Mouse (Mus musculus) intestine, postnatal 0 days (tissue): ENCODE data around the gene Traf3ip2. TPM values are rescaled to one million over a fixed set of nuclear protein-coding genes. Genes with fewer than 3 reads are reported as not detected.

Experiments
- ATAC-seq: fragments of 200-750 bp; cut with Nextera tagmentation; 2 replicates; pipeline ENCODE4 v1.8.0; 2017; ENCODE audit warnings: mild to moderate bottlenecking, moderate TSS enrichment, moderate library complexity
- H3K27ac ChIP-seq: fragments of 300-500 bp; sonication (generic); 2 replicates; pipeline ENCODE4 v1.5.1; 2014; ENCODE audit warnings: mild to moderate bottlenecking, low read depth, low read length, moderate library complexity
- H3K27me3 ChIP-seq: fragments of 300-500 bp; sonication (generic); replicated peaks from 2 replicates; pipeline ENCODE4 v1.6.1; 2014; ENCODE audit warnings: low read length, mixed read lengths; ENCODE audit not compliant: control insufficient read depth, insufficient read depth
- H3K36me3 ChIP-seq: fragments of 300-500 bp; sonication (generic); 2 replicates; pipeline ENCODE4 v1.6.1; 2014; ENCODE audit warnings: mild to moderate bottlenecking, moderate library complexity; ENCODE audit not compliant: control insufficient read depth, insufficient read depth
- H3K4me1 ChIP-seq: fragments of 300-500 bp; sonication (generic); replicated peaks from 2 replicates; pipeline ENCODE4 v1.6.1; 2014; ENCODE audit warnings: antibody characterized with exemption, low read length, mixed read lengths; ENCODE audit not compliant: control insufficient read depth, insufficient read depth
- H3K4me2 ChIP-seq: fragments of 300-500 bp; sonication (generic); replicated peaks from 2 replicates; pipeline ENCODE4 v1.6.1; 2014; ENCODE audit warnings: low read depth, mild to moderate bottlenecking, moderate library complexity
- H3K4me3 ChIP-seq: fragments of 300-500 bp; sonication (generic); 2 replicates; pipeline ENCODE4 v1.5.1; 2014; ENCODE audit warnings: low read depth, low read length
- H3K9ac ChIP-seq: fragments of 300-500 bp; sonication (generic); 2 replicates; pipeline ENCODE4 v1.6.1; 2014; ENCODE audit warnings: mild to moderate bottlenecking, low read depth, low read length
- H3K9me3 ChIP-seq: fragments of 300-500 bp; sonication (generic); 2 replicates; pipeline ENCODE4 v1.6.1; 2016; ENCODE audit warnings: mixed run types; ENCODE audit not compliant: control insufficient read depth
- CTCF ChIP-seq: sonication (generic); IDR thresholded peaks from 2 replicates; pipeline ENCODE4 v1.5.1; 2016; ENCODE audit warnings: low read depth, mild to moderate bottlenecking, control low read depth, antibody characterized with exemption, moderate library complexity
- WGBS: fragments of 180-500 bp; shearing (Covaris S2); extraction: QIAGEN DNeasy Blood & Tissue Kit; methylation state at CpG from one replicate; pipeline ENCODE4 v1.1.7; 2014; 5-methylcytosine and 5-hydroxymethylcytosine counted together
- polyA plus RNA-seq: library from polyadenylated mRNA; unstranded; fragments of >200 nt; fragmentation: Nextera tagmentation; extraction: Ambion mirVana; gene quantifications from 2 replicates; pipeline ENCODE4 v1.2.1, GENCODE M21; 2015

Gene Traf3ip2
- polyA plus RNA-seq, 1 experiment from 2014 or later = 25.3 TPM

GRCm38 (mm10) chr10:39616626-39617025, 3.9 kb downstream of the Traf3ip2 start:
- Histone ChIP-seq H3K27me3 (no peaks in the 10 kb centered on the region), H3K4me1 (peaks cover 25% of the 10 kb centered on the region), H3K27ac (peak overlapping the region; percentile 65), H3K9me3 (no peaks in the 10 kb centered on the region), H3K36me3 (peaks cover 25% of the 10 kb centered on the region; the same call in 1 of the 2 replicates), H3K4me3 (no peak overlapping the region), H3K9ac (no peak overlapping the region), H3K4me2 (peak overlapping the region; percentile 21; the same call in 1 of the 2 replicates)
- no peak for TF ChIP-seq CTCF
- ATAC-seq = no peak
- 75% methylated on average over 8 of the region's 8 CpGs for WGBS

- Histone ChIP-seq H3K4me1 (peaks cover 25% of the 10 kb centered on the region), H3K36me3 (peaks cover 34% of the 10 kb centered on the region; the same call in 1 of the 2 replicates), H3K4me2 (no peak overlapping the region), H3K4me3 (no peak overlapping the region), H3K27me3 (no peaks in the 10 kb centered on the region), H3K9me3 (no peaks in the 10 kb centered on the region), H3K9ac (no peak overlapping the region), H3K27ac (no peak overlapping the region)
- ATAC-seq = no peak
- WGBS = 65% methylated on average over 10 of the region's 10 CpGs
- no peak for TF ChIP-seq CTCF
Measured at GRCm38 (mm10) chr10:39618431-39618830, 5.7 kb downstream of the Traf3ip2 start.

GRCm38 (mm10) chr10:39620626-39621025, 7.9 kb downstream of the Traf3ip2 start:
- no peak overlapping the region for H3K27ac ChIP-seq
- H3K9me3 ChIP-seq = no peaks in the 10 kb centered on the region
- peaks cover 21% of the 10 kb centered on the region for H3K4me1 ChIP-seq
- no peak for ATAC-seq
- no peak overlapping the region for H3K4me3 ChIP-seq
- 71% methylated on average over 5 of the region's 5 CpGs for WGBS
- no peak overlapping the region for H3K4me2 ChIP-seq
- TF ChIP-seq CTCF = no peak
- H3K9ac ChIP-seq = no peak overlapping the region
- H3K27me3 ChIP-seq = no peaks in the 10 kb centered on the region
- peaks cover 39% of the 10 kb centered on the region; the same call in 1 of the 2 replicates for H3K36me3 ChIP-seq

GRCm38 (mm10) chr10:39623806-39624205, 11.1 kb downstream of the Traf3ip2 start:
- no peaks in the 10 kb centered on the region for H3K27me3 ChIP-seq
- H3K9ac ChIP-seq = no peak overlapping the region
- H3K4me2 ChIP-seq = no peak overlapping the region
- peaks cover 10% of the 10 kb centered on the region; the same call in 1 of the 2 replicates for H3K4me1 ChIP-seq
- ATAC-seq = no peak
- TF ChIP-seq CTCF = no peak
- peaks cover 59% of the 10 kb centered on the region for H3K36me3 ChIP-seq
- no peak overlapping the region for H3K27ac ChIP-seq
- no peaks in the 10 kb centered on the region for H3K9me3 ChIP-seq
- no peak overlapping the region for H3K4me3 ChIP-seq
- WGBS = 65% methylated on average over 6 of the region's 6 CpGs

GRCm38 (mm10) chr10:39624837-39625625, 12.3 kb downstream of the Traf3ip2 start:
- Histone ChIP-seq H3K27ac (peak overlapping the region; percentile 50; the same call in 1 of the 2 replicates), H3K4me2 (peak overlapping the region; percentile 31; the same call in 1 of the 2 replicates), H3K4me1 (peaks cover 10% of the 10 kb centered on the region; the same call in 1 of the 2 replicates), H3K27me3 (no peaks in the 10 kb centered on the region), H3K9ac (no peak overlapping the region), H3K36me3 (peaks cover 55% of the 10 kb centered on the region), H3K4me3 (no peak overlapping the region), H3K9me3 (no peaks in the 10 kb centered on the region)
- TF ChIP-seq CTCF = peak; percentile 33
- 0 out of 2 replicates have a peak, but pooled peaks have one; percentile 15 for ATAC-seq
- 25% methylated on average over 12 of the region's 12 CpGs for WGBS

- H3K4me1 ChIP-seq = peaks cover 11% of the 10 kb centered on the region; the same call in 1 of the 2 replicates
- H3K4me2 ChIP-seq = no peak overlapping the region
- TF ChIP-seq CTCF = no peak
Measured at GRCm38 (mm10) chr10:39625626-39626260, 13.0 kb downstream of the Traf3ip2 start.

More at GRCm38 (mm10) chr10:39625626-39626260, 13.0 kb downstream of the Traf3ip2 start:
- Histone ChIP-seq H3K27ac (peak overlapping the region; percentile 50; the same call in 1 of the 2 replicates), H3K9ac (no peak overlapping the region), H3K36me3 (peaks cover 55% of the 10 kb centered on the region), H3K4me3 (no peak overlapping the region), H3K27me3 (no peaks in the 10 kb centered on the region), H3K9me3 (no peaks in the 10 kb centered on the region)
- 61% methylated on average over 11 of the region's 11 CpGs for WGBS
- no peak for ATAC-seq
